Comparison of ENCODE assay signal across 12 mouse cellular contexts in the genomic region with DNA sequence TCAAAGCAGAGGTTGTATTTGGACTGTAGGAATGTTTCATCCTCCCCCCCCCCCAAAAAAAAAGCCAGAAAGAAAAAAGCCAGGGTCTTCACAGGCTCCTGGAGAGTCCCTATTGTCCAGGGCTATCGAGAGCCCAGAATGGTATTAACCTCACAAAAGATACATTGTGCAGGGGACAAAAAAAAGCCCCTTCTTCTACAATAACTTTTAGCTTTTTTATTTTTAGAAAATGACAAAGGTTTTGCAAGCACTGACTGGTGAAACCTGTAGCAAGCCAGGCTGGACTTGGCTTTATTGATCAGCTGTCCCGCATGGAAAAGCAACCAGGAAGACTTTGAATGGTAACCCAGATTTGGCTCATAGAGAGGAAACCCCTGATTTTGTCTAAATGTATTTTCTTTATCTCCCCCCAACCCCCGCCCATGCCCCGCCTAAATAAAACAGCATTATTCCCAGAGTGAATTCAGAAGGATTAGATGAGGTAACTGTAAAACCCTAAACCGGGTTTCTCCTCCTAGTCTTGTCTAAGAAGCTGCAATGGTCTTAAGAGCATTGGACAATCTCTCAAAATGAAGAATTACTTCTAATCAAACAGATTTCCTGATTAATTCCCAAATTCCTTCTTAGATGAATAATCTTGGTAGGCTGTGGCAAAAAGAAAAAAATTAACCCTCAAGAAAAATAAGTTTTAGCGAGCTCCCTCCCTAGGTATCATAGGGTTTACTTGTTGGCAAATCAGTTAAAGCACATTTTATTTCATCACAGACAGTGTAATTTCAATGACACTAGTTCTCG.
DNase-seq lines count a peak whose midpoint lies in the region; ATAC-seq lines count a peak whose summit lies in the region.
"Had no signal": no experiment of that assay in that cellular context is flagged by ENCODE, and none has a peak within 500 bp of the region (broad histone marks: within the 10 kb centered on the region; RNA-seq: fewer than 3 reads in every experiment).

No protein-coding gene starts in this region.

- H3K36me3 ChIP-seq in midbrain, embryonic 11.5 days (ENCODE audit: control insufficient read depth, insufficient read depth, low read length), result no peaks in the 10 kb centered on the region

- no peak for ATAC-seq in midbrain, embryonic 11.5 days (ENCODE audit: low FRiP score)

- peak overlapping the region; percentile 98; the same call in 1 of the 2 replicates for H3K27ac ChIP-seq in midbrain, embryonic 11.5 days (ENCODE audit: low read depth, low read length)

- H3K4me3 ChIP-seq in midbrain, embryonic 11.5 days (ENCODE audit: low read depth, low read length), result 0 out of 2 replicates have a peak overlapping the region, but pooled peaks have one; percentile 97

- H3K4me1 ChIP-seq in midbrain, embryonic 11.5 days (ENCODE audit: control insufficient read depth, insufficient read depth, low read length), result peaks cover 63% of the 10 kb centered on the region

- H3K9ac ChIP-seq in midbrain, embryonic 11.5 days (ENCODE audit: low read length), result peak overlapping the region; percentile 40

- 4% methylated on average over 7 of the region's 7 CpGs for WGBS in midbrain, embryonic 11.5 days

- peaks cover 18% of the 10 kb centered on the region for H3K27me3 ChIP-seq in midbrain, embryonic 11.5 days (ENCODE audit: control insufficient read depth, insufficient read depth, low read length)

- DNase-seq in adrenal gland, adult 2 months, result peak; percentile 25
- DNase-seq in adrenal gland, postnatal 4 days (ENCODE audit: low spot score in 2 of 2), result no peak
- DNase-seq in retina, embryonic 14.5 days (ENCODE audit: low spot score), result peak; percentile 36
- no peak for DNase-seq in retina, postnatal 1 day
- peak; percentile 90 for DNase-seq in midbrain, embryonic 11.5 days (ENCODE audit: low spot score, missing footprints)
- no peak for DNase-seq in ovary, adult 18-20 months (ENCODE audit: low spot score)
- DNase-seq in cerebellum, adult 11-12 months, result no peak
- no peak for DNase-seq in frontal cortex, adult 2 months (ENCODE audit: extremely low spot score in 1 of 2, low spot score in 1 of 2)
- DNase-seq: cerebellum, adult 8-10 months; kidney, adult 9 months; layer of hippocampus, postnatal 36 days had no signal

- H3K9me3 ChIP-seq in midbrain, embryonic 11.5 days (ENCODE audit: control insufficient read depth, low read length), result no peaks in the 10 kb centered on the region

- H3K4me2 ChIP-seq in midbrain, embryonic 11.5 days, result peak overlapping the region; percentile 52
- H3K4me2 ChIP-seq: heart, embryonic 11.5 days had no signal

Comparison
In these comparisons a context has a peak if more than half of its experiments do, and no peak if none do; other contexts are left out.
1. DNase-seq: peak in adrenal gland, adult 2 months (single experiment), retina, embryonic 14.5 days (single experiment) and midbrain, embryonic 11.5 days (single experiment); none in adrenal gland, postnatal 4 days (0 of 2), retina, postnatal 1 day (single experiment), ovary, adult 18-20 months (single experiment), cerebellum, adult 11-12 months (single experiment) and frontal cortex, adult 2 months (0 of 2).